Mouse (Mus musculus): ENCODE data around the gene Cfap299.

Gene Cfap299

GRCm38 (mm10) chr5:98430060-98430459, 101.0 kb downstream of the Cfap299 start:
- no peaks in the 10 kb centered on the region for H3K36me3 ChIP-seq (ENCODE audit: control insufficient read depth, insufficient read depth, low read length, poor library complexity, severe bottlenecking)
- no peaks in the 10 kb centered on the region for H3K27me3 ChIP-seq (ENCODE audit: control insufficient read depth, insufficient read depth, low read length, poor library complexity, severe bottlenecking)
- no peak for DNase-seq (ENCODE audit: low read depth, low spot score)

DNA sequence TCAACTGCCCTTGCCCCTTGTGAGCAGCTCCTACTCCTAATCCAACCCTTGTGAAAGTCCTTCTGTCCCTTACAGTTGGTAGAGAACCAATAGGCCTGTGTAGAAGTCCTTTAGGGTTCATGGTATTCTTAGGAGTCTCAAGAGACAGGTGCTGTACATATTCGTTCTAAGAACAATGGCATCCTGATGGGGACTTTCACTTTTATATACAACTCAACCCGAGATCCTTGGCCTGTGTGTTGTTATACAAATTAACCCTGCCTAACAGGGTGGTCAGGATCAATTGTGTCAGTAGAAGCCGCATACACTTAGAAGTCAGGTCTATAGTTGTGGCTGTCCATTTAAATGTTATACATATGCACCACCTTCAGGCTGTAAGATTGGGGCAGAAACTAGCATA, 109.6 kb downstream of the Cfap299 start:
- H3K36me3 ChIP-seq (ENCODE audit: control insufficient read depth, insufficient read depth, low read length, poor library complexity, severe bottlenecking), result no peaks in the 10 kb centered on the region
- no peak for DNase-seq (ENCODE audit: low read depth, low spot score)
- no peaks in the 10 kb centered on the region for H3K27me3 ChIP-seq (ENCODE audit: control insufficient read depth, insufficient read depth, low read length, poor library complexity, severe bottlenecking)

DNA sequence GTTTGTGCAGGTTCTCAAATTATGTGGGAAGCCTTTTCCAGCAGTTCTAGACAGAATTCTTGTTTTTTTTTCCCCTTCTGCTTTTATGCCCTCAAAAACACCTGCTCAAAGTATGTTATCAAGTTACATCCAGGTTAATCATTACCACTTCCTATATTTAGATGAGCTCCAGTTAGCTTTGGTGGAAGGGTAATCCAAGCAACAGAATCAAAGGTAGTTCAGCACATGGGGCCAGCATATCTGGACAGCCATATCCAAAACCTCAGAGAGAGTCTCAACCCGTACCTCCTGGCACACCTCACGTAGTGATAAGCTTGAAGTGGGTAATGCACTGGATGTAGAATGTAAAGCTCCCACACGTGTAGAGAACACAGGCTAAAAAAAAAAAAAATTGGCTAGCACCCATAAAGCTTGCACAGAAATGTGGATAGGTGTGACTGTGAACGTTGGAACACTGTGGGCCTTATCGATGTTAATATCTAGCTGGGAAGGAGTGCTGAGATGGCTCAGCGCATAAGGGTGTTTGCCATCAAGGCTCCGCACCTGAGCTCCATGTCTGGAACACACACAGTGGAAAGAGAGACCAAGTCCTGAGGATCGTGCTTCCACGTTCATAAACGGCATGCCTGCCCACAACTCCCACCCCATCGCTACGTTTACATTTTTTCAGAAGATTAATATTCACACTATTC, 117.8 kb downstream of the Cfap299 start:
- Histone ChIP-seq H3K36me3 (ENCODE audit: control insufficient read depth, insufficient read depth, low read length, poor library complexity, severe bottlenecking) (no peaks in the 10 kb centered on the region), H3K27me3 (ENCODE audit: control insufficient read depth, insufficient read depth, low read length, poor library complexity, severe bottlenecking) (no peaks in the 10 kb centered on the region)
- DNase-seq (ENCODE audit: low read depth, low spot score), result no peak

GRCm38 (mm10) chr5:98449873-98450272, 120.8 kb downstream of the Cfap299 start:
- Histone ChIP-seq H3K36me3 (ENCODE audit: control insufficient read depth, insufficient read depth, low read length, poor library complexity, severe bottlenecking) (no peaks in the 10 kb centered on the region), H3K27me3 (ENCODE audit: control insufficient read depth, insufficient read depth, low read length, poor library complexity, severe bottlenecking) (no peaks in the 10 kb centered on the region)
- DNase-seq (ENCODE audit: low read depth, low spot score), result no peak

DNA sequence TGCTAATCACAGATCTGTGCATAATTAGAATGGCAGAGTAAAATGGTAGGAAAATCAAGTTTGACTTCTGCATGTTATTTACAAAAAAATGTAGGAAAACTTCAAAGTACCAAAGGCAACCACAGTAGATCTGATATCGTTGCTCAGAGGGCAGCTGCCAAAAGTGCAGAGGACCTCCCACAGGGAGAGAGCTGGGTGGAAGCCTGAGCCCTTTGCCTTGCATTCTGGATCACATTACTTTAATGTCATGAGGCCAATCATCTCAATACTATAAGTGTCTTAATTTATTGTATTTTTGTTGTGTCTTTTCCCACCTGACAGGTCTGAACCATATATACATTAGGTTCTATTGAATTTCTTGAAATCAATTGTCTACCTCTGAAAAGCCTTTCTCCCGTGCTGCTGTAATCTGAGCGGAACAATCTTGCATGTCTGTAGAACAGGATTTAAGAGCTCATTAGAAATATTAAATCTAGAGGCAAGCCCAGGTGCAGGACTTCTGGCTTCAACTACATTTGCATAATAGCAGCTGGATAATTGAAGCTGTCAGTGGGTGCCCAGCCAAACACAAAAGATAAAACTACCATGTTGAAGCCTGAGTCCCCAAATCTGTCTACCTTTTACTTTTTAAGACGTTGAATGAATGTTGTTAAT, 137.9 kb downstream of the Cfap299 start:
- H3K36me3 ChIP-seq (ENCODE audit: control insufficient read depth, insufficient read depth, low read length, poor library complexity, severe bottlenecking), result no peaks in the 10 kb centered on the region
- no peaks in the 10 kb centered on the region for H3K27me3 ChIP-seq (ENCODE audit: control insufficient read depth, insufficient read depth, low read length, poor library complexity, severe bottlenecking)
- DNase-seq (ENCODE audit: low read depth, low spot score), result no peak

DNA sequence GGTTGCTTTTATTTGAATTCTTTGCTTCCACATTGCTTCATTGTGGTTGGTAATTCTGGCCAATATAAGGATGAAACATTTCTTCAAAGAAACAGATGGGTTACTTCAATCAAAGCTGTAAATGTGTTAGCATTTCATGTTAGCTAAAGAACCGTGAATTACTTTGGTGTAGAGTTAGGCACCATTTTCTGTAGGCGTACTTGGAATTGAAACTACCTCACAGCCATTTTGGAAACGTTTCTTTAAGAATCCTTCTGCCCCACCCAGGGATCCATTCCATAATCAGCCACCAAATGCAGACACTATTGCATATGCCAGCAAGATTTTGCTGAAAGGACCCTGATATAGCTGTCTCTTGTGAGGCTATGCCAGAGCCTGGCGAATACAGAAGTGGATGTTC, 140.9 kb downstream of the Cfap299 start:
- no peaks in the 10 kb centered on the region for H3K27me3 ChIP-seq (ENCODE audit: control insufficient read depth, insufficient read depth, low read length, poor library complexity, severe bottlenecking)
- H3K36me3 ChIP-seq (ENCODE audit: control insufficient read depth, insufficient read depth, low read length, poor library complexity, severe bottlenecking), result no peaks in the 10 kb centered on the region
- no peak for DNase-seq (ENCODE audit: low read depth, low spot score)

DNA sequence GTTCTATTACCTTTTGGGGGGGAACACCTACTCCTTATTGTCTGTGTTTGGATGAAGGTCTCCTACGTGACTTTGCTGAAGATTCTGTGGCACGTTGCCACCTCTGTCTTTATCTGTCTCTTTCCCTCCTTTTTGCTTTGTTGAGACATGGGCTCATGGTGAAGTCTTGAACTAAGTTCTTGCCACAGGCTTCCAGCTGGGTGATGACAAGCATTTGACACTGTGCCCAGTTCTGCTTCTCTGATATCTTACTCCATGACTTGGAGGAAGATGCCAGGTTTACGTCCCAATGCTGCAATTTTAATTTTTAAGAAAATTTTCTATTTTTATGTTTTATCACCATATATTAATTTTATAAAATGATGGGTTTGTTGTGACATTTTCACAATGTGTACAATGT, 147.4 kb downstream of the Cfap299 start:
- H3K36me3 ChIP-seq (ENCODE audit: control insufficient read depth, insufficient read depth, low read length, poor library complexity, severe bottlenecking), result no peaks in the 10 kb centered on the region
- DNase-seq (ENCODE audit: low read depth, low spot score), result no peak
- no peaks in the 10 kb centered on the region for H3K27me3 ChIP-seq (ENCODE audit: control insufficient read depth, insufficient read depth, low read length, poor library complexity, severe bottlenecking)

- Histone ChIP-seq H3K36me3 (ENCODE audit: control insufficient read depth, insufficient read depth, low read length, poor library complexity, severe bottlenecking) (no peaks in the 10 kb centered on the region), H3K27me3 (ENCODE audit: control insufficient read depth, insufficient read depth, low read length, poor library complexity, severe bottlenecking) (no peaks in the 10 kb centered on the region)
- no peak for DNase-seq (ENCODE audit: low read depth, low spot score)
These were observed 148.2 kb downstream of the Cfap299 start for GRCm38 (mm10) chr5:98477261-98477660.

- no peaks in the 10 kb centered on the region for H3K36me3 ChIP-seq (ENCODE audit: control insufficient read depth, insufficient read depth, low read length, poor library complexity, severe bottlenecking)
- no peaks in the 10 kb centered on the region for H3K27me3 ChIP-seq (ENCODE audit: control insufficient read depth, insufficient read depth, low read length, poor library complexity, severe bottlenecking)
- no peak for DNase-seq (ENCODE audit: low read depth, low spot score)
These were observed 154.4 kb downstream of the Cfap299 start for GRCm38 (mm10) chr5:98483507-98483906.

- H3K27me3 ChIP-seq (ENCODE audit: control insufficient read depth, insufficient read depth, low read length, poor library complexity, severe bottlenecking), result no peaks in the 10 kb centered on the region
- H3K36me3 ChIP-seq (ENCODE audit: control insufficient read depth, insufficient read depth, low read length, poor library complexity, severe bottlenecking), result no peaks in the 10 kb centered on the region
- no peak for DNase-seq (ENCODE audit: low read depth, low spot score)
These were observed 156.1 kb downstream of the Cfap299 start for GRCm38 (mm10) chr5:98485189-98485588.

- DNase-seq (ENCODE audit: low read depth, low spot score), result no peak
- Histone ChIP-seq H3K27me3 (ENCODE audit: control insufficient read depth, insufficient read depth, low read length, poor library complexity, severe bottlenecking) (no peaks in the 10 kb centered on the region), H3K36me3 (ENCODE audit: control insufficient read depth, insufficient read depth, low read length, poor library complexity, severe bottlenecking) (no peaks in the 10 kb centered on the region)
These were observed 169.2 kb downstream of the Cfap299 start for GRCm38 (mm10) chr5:98498317-98498716.

GRCm38 (mm10) chr5:98516214-98516613, 187.1 kb downstream of the Cfap299 start:
- Histone ChIP-seq H3K36me3 (ENCODE audit: control insufficient read depth, insufficient read depth, low read length, poor library complexity, severe bottlenecking) (no peaks in the 10 kb centered on the region), H3K27me3 (ENCODE audit: control insufficient read depth, insufficient read depth, low read length, poor library complexity, severe bottlenecking) (no peaks in the 10 kb centered on the region)
- DNase-seq (ENCODE audit: low read depth, low spot score), result no peak

- H3K36me3 ChIP-seq (ENCODE audit: control insufficient read depth, insufficient read depth, low read length, poor library complexity, severe bottlenecking), result no peaks in the 10 kb centered on the region
- DNase-seq (ENCODE audit: low read depth, low spot score), result no peak
- H3K27me3 ChIP-seq (ENCODE audit: control insufficient read depth, insufficient read depth, low read length, poor library complexity, severe bottlenecking), result no peaks in the 10 kb centered on the region
These were observed 191.0 kb downstream of the Cfap299 start for GRCm38 (mm10) chr5:98520118-98520517.

GRCm38 (mm10) chr5:98522270-98522977, 193.3 kb downstream of the Cfap299 start:
- H3K36me3 ChIP-seq (ENCODE audit: control insufficient read depth, insufficient read depth, low read length, poor library complexity, severe bottlenecking), result no peaks in the 10 kb centered on the region

DNA sequence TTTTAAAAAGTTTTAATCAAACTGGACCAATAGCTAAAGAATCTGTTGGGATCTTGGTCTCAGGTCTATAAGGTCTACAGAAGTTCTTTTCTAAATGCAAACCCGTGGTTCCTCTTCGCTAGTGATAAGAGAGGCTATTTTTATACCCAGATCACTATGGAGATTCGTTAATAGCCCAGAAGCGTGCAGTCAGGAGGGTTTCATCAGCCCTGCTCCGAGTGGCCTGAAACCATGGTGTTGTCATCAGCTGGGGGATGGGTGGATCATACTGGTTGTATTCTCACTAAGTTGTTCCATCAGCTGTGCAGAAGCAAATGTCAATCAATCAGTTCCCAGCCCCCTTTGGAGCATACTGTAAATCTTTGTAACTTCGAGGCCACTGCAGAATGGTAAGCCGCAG, 193.9 kb downstream of the Cfap299 start:
- no peaks in the 10 kb centered on the region for H3K27me3 ChIP-seq (ENCODE audit: control insufficient read depth, insufficient read depth, low read length, poor library complexity, severe bottlenecking)
- H3K36me3 ChIP-seq (ENCODE audit: control insufficient read depth, insufficient read depth, low read length, poor library complexity, severe bottlenecking), result no peaks in the 10 kb centered on the region
- no peak for DNase-seq (ENCODE audit: low read depth, low spot score)

More at GRCm38 (mm10) chr5:98522270-98522977, 193.3 kb downstream of the Cfap299 start:
- H3K27me3 ChIP-seq (ENCODE audit: control insufficient read depth, insufficient read depth, low read length, poor library complexity, severe bottlenecking), result no peaks in the 10 kb centered on the region
- no peak for DNase-seq (ENCODE audit: low read depth, low spot score)

Measured in splenic B cell, adult 2 months (primary cell).